Mouse (Mus musculus) CH12.LX (cell line): ENCODE measurements around the gene Tle2.

Experiments
- MAX ChIP-seq: IDR thresholded peaks from 2 replicates; pipeline ENCODE4 v1.6.1; 2011; ENCODE audit warnings: low read length, improper control_type of control experiment
- MAZ ChIP-seq: IDR thresholded peaks from 2 replicates; pipeline ENCODE4 v1.6.1; 2012; ENCODE audit warnings: low read depth, mild to moderate bottlenecking, inconsistent platforms, low read length, improper control_type of control experiment, moderate library complexity
- POLR2A ChIP-seq: IDR thresholded peaks from 2 replicates; pipeline ENCODE4 v1.6.1; 2011; ENCODE audit warnings: low read depth, mild to moderate bottlenecking, improper control_type of control experiment, low read length
- ZC3H11A ChIP-seq: IDR thresholded peaks from 2 replicates; pipeline ENCODE4 v1.6.1; 2012; ENCODE audit warnings: low read depth, mild to moderate bottlenecking, inconsistent platforms, low read length, improper control_type of control experiment

GRCm38 (mm10) chr10:81553232-81553631, 21.1 kb upstream of the Tle2 start:
- TF ChIP-seq MAX (no peak), ZC3H11A (no peak), MAZ (no peak), POLR2A (no peak)
